Mouse (Mus musculus) intestine, embryonic 16.5 days (tissue): ENCODE measurements around the gene Gm28035. TPM values are rescaled to one million over a fixed set of nuclear protein-coding genes. Genes with fewer than 3 reads are reported as not detected.

Source experiments
- ATAC-seq: fragments of 200-750 bp; cut with Nextera tagmentation; 2 replicates; pipeline ENCODE4 v1.8.0; 2017; ENCODE audit warnings: moderate TSS enrichment, moderate library complexity
- H3K27ac ChIP-seq: fragments of 300-500 bp; sonication (generic); 2 replicates; pipeline ENCODE4 v1.5.1; 2014; ENCODE audit warnings: mild to moderate bottlenecking, low read length
- H3K27me3 ChIP-seq: fragments of 300-500 bp; sonication (generic); replicated peaks from 2 replicates; pipeline ENCODE4 v1.6.1; 2014; ENCODE audit warnings: low read length, control low read depth, mixed read lengths; ENCODE audit not compliant: control insufficient read depth, insufficient read depth
- H3K36me3 ChIP-seq: fragments of 300-500 bp; sonication (generic); 2 replicates; pipeline ENCODE4 v1.6.1; 2014; ENCODE audit warnings: low read length, control low read depth; ENCODE audit not compliant: control insufficient read depth, insufficient read depth
- H3K4me1 ChIP-seq: fragments of 300-500 bp; sonication (generic); 2 replicates; pipeline ENCODE4 v1.6.1; 2014; ENCODE audit warnings: low read length, control low read depth, mixed read lengths; ENCODE audit not compliant: control insufficient read depth, insufficient read depth
- H3K4me2 ChIP-seq: fragments of 300-500 bp; sonication (generic); 2 replicates; pipeline ENCODE4 v1.6.1; 2014; ENCODE audit warnings: low read depth, low read length, control low read depth
- H3K4me3 ChIP-seq: fragments of 300-500 bp; sonication (generic); 2 replicates; pipeline ENCODE4 v1.5.1; 2014; ENCODE audit warnings: mild to moderate bottlenecking, low read length
- H3K9ac ChIP-seq: fragments of 300-500 bp; sonication (generic); 2 replicates; pipeline ENCODE4 v1.6.1; 2014; ENCODE audit warnings: low read depth, low read length
- H3K9me3 ChIP-seq: fragments of 300-500 bp; sonication (generic); 2 replicates; pipeline ENCODE4 v1.6.1; 2016; ENCODE audit warnings: low read length, control low read depth; ENCODE audit not compliant: control insufficient read depth
- WGBS: fragments of 180-500 bp; shearing (Covaris S2); extraction: QIAGEN DNeasy Blood & Tissue Kit; methylation state at CpG from one replicate; pipeline ENCODE4 v1.1.7; 2014; 5-methylcytosine and 5-hydroxymethylcytosine counted together
- polyA plus RNA-seq: library from polyadenylated mRNA; unstranded; fragments of >200 nt; fragmentation: Nextera tagmentation; extraction: Ambion mirVana; gene quantifications from 2 replicates; pipeline ENCODE4 v1.2.1, GENCODE M21; 2015

Gm28035 gene
- polyA plus RNA-seq, result 0.11 and 0.24 TPM in 2 replicates

GRCm38 (mm10) chr2:30240267-30240666 is at the start of gene Gm28035:
Gene Gm28035, plus strand, starts transcription at chr2:30240567.
- Histone ChIP-seq H3K27me3 (no peaks in the 10 kb centered on the region), H3K36me3 (peaks cover 20% of the 10 kb centered on the region), H3K27ac (peak within 1 kb of the TSS; percentile 91), H3K9ac (peak within 1 kb of the TSS; percentile 92; the same call in 1 of the 2 replicates), H3K4me3 (peak within 1 kb of the TSS; percentile 76; the same call in 1 of the 2 replicates), H3K4me1 (peaks cover 37% of the 10 kb centered on the region), H3K9me3 (no peaks in the 10 kb centered on the region), H3K4me2 (peak within 1 kb of the TSS; percentile 66)
- 69% methylated on average over 2 of the region's 2 CpGs for WGBS
- no peak for ATAC-seq

DNA sequence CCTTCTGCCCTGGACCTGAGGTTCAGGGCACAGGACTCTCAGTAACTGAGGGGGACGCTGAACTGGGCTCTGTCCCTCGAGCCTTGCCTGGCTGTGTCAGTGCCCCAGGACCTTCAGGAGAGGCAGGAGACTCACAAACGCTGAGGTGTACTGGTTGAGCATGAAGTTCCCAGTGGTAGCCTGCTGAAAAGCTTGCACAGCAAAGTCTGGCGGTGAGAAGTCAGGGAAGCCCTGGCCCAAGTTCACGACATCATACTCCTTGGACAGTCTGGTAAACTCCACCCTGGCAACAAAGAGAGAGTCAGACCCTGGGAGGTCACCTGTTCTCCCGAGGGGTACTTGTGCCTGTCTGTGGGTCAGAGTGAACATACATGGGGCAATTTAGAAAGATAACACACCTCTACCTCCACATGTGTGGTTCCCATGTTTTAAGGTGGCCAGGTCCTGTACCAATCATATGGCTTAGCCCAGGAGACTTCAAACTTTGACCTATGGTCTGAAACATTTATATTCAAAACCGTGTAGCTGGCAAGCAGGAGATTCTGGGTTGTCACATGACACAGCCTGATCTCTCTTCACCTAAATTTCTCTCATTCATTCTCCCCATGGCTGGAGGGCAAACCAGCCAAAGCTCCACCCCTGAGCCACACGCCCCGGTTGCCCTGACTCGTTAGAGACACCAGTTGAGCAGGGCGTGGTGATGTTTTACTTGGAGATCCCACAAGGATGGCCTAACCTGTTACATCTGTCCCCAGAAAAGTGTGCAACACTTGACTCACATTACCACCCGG is 48.4 kb upstream of the Gm28035 start:
- Histone ChIP-seq H3K4me1 (peaks cover 9% of the 10 kb centered on the region), H3K27ac (no peak overlapping the region; the same call in 1 of the 2 replicates), H3K4me2 (no peak overlapping the region), H3K36me3 (no peaks in the 10 kb centered on the region; the same call in 1 of the 2 replicates), H3K4me3 (no peak overlapping the region), H3K27me3 (no peaks in the 10 kb centered on the region), H3K9ac (no peak overlapping the region), H3K9me3 (no peaks in the 10 kb centered on the region)
- ATAC-seq, result no peak; the same call in 1 of the 2 replicates
- 81% methylated on average over 12 of the region's 12 CpGs for WGBS

GRCm38 (mm10) chr2:30194656-30195055 is 45.7 kb upstream of the Gm28035 start:
- Histone ChIP-seq H3K4me1 (peaks cover 13% of the 10 kb centered on the region), H3K27me3 (no peaks in the 10 kb centered on the region), H3K4me2 (no peak overlapping the region), H3K27ac (no peak overlapping the region), H3K9me3 (no peaks in the 10 kb centered on the region), H3K4me3 (no peak overlapping the region), H3K36me3 (no peaks in the 10 kb centered on the region; the same call in 1 of the 2 replicates), H3K9ac (no peak overlapping the region)
- WGBS, result 83% methylated on average over 3 of the region's 3 CpGs
- no peak for ATAC-seq

- H3K27me3 ChIP-seq, result no peaks in the 10 kb centered on the region
- H3K9me3 ChIP-seq, result no peaks in the 10 kb centered on the region
- H3K4me2 ChIP-seq, result no peak overlapping the region
- H3K27ac ChIP-seq, result peak overlapping the region; percentile 41; the same call in 1 of the 2 replicates
- ATAC-seq, result no peak
- H3K4me3 ChIP-seq, result no peak overlapping the region
- H3K36me3 ChIP-seq, result no peaks in the 10 kb centered on the region
- 0 out of 2 replicates have a peak overlapping the region, but pooled peaks have one; percentile 1 for H3K9ac ChIP-seq
- peaks cover 7% of the 10 kb centered on the region for H3K4me1 ChIP-seq
- 67% methylated on average over 4 of the region's 4 CpGs for WGBS
Observed at GRCm38 (mm10) chr2:30198021-30198420, 42.3 kb upstream of the Gm28035 start.

- Histone ChIP-seq H3K27me3 (no peaks in the 10 kb centered on the region), H3K9me3 (no peaks in the 10 kb centered on the region), H3K4me1 (peaks cover 11% of the 10 kb centered on the region), H3K4me2 (no peak overlapping the region), H3K9ac (peak overlapping the region; percentile 2; the same call in 1 of the 2 replicates), H3K4me3 (no peak overlapping the region), H3K27ac (peak overlapping the region; percentile 90), H3K36me3 (no peaks in the 10 kb centered on the region)
- 29% methylated on average over 1 of the region's 1 CpGs for WGBS
- ATAC-seq, result peak; percentile 89
Observed at GRCm38 (mm10) chr2:30199984-30200383, 40.4 kb upstream of the Gm28035 start.

DNA sequence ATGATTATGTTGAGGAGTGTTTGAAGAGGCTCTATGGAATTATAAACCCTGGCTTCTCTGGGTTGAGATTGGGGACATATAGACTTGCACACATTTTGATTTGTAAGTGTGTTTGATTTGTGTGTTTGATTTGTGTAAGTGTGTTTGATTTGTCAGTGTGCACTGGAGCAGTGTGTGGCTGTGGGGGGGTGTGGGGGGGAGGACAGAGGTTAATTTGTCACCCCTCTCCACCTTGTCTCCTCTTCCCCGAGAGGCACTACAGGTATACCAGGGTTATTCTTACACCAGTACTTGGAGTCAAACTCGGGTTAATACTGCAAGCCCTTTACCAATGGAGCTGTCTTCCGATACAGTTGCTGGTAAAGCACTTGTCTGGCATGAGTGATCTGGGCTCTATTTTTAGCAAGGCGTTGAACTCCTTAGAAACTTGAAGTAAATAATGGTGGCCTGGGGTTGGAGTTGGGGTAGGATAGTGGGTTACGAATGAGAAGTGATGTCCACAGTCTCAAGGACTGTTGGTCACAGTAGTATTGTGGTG is 39.9 kb upstream of the Gm28035 start:
- H3K4me2 ChIP-seq, result peak overlapping the region; percentile 13; the same call in 1 of the 2 replicates

GRCm38 (mm10) chr2:30203439-30203838 is 36.9 kb upstream of the Gm28035 start:
- Histone ChIP-seq H3K9me3 (no peaks in the 10 kb centered on the region), H3K9ac (no peak overlapping the region), H3K4me3 (no peak overlapping the region), H3K36me3 (no peaks in the 10 kb centered on the region), H3K4me2 (no peak overlapping the region), H3K27ac (no peak overlapping the region), H3K4me1 (peaks cover 19% of the 10 kb centered on the region), H3K27me3 (no peaks in the 10 kb centered on the region)
- no peak for ATAC-seq
- 72% methylated on average over 7 of the region's 7 CpGs for WGBS

More for the DNA sequence above, 39.9 kb upstream of the Gm28035 start:
- Histone ChIP-seq H3K36me3 (no peaks in the 10 kb centered on the region), H3K4me1 (peaks cover 11% of the 10 kb centered on the region), H3K4me3 (no peak overlapping the region), H3K9me3 (no peaks in the 10 kb centered on the region), H3K9ac (no peak overlapping the region), H3K27me3 (no peaks in the 10 kb centered on the region), H3K27ac (peak overlapping the region; percentile 90)
- ATAC-seq, result peak; percentile 58
- WGBS, result 52% methylated on average over 5 of the region's 5 CpGs

DNA sequence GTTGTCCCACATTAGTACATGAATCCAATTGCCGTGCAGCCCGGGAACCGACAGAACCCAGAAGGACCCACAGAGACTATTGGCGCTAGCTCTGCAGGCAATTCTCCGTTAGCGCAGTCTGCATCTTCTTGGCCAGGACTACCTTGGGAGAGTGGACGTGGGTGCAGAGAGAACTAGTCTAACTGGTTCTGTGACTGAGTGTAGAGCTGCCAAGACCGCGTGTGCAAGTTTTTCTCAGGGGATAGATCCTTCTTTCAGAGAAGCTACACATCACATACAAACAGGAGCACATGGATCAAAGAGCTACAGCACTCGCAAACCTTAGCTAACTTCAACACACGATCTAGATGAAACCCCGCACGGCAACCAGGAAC is 35.1 kb upstream of the Gm28035 start:
- H3K4me3 ChIP-seq, result peak overlapping the region; percentile 77
- H3K36me3 ChIP-seq, result no peaks in the 10 kb centered on the region
- peak overlapping the region; percentile 88 for H3K4me2 ChIP-seq
- no peaks in the 10 kb centered on the region for H3K9me3 ChIP-seq
- no peaks in the 10 kb centered on the region for H3K27me3 ChIP-seq
- H3K27ac ChIP-seq, result peak overlapping the region; percentile 86
- WGBS, result under 1% methylated on average over 13 of the region's 13 CpGs
- H3K9ac ChIP-seq, result peak overlapping the region; percentile 81
- ATAC-seq, result peak; percentile 73
- H3K4me1 ChIP-seq, result peaks cover 15% of the 10 kb centered on the region

- WGBS, result under 1% methylated on average over 44 of the region's 44 CpGs
Observed at GRCm38 (mm10) chr2:30205629-30206357, 34.6 kb upstream of the Gm28035 start, which contains the start of gene Kyat1. Gene Kyat1, minus strand, starts transcription at chr2:30205847.

More at GRCm38 (mm10) chr2:30205629-30206357, 34.6 kb upstream of the Gm28035 start, which contains the start of gene Kyat1:
- ATAC-seq, result peak; percentile 97
- H3K4me3 ChIP-seq, result peak within 1 kb of the TSS; percentile 77
- peak within 1 kb of the TSS; percentile 81 for H3K9ac ChIP-seq
- peak within 1 kb of the TSS; percentile 88 for H3K4me2 ChIP-seq
- no peaks in the 10 kb centered on the region for H3K27me3 ChIP-seq
- peak within 1 kb of the TSS; percentile 86 for H3K27ac ChIP-seq
- H3K9me3 ChIP-seq, result no peaks in the 10 kb centered on the region
- no peaks in the 10 kb centered on the region for H3K36me3 ChIP-seq
- H3K4me1 ChIP-seq, result peaks cover 12% of the 10 kb centered on the region
